Mouse (Mus musculus) monocyte, adult 59 days (primary cell): ENCODE results near the gene Atp6v0e. TPM values are rescaled to one million over a fixed set of nuclear protein-coding genes. Genes with fewer than 3 reads are reported as not detected.

Source experiments
- total RNA-seq, 2 experiments: library from RNA; stranded (reverse); gene quantifications; one replicate each; pipeline ENCODE4 v1.2.4; 2023

The Atp6v0e gene
- 100 to 1,000 TPM; 178 to 185 TPM for total RNA-seq

GRCm38 (mm10) chr17:26662978-26663683 lies at the start of gene Atp6v0e:
Atp6v0e (plus strand) TSS chr17:26663231.

GRCm38 (mm10) chr17:26715271-26715758 lies 52.3 kb downstream of the Atp6v0e start, which contains the start of gene Crebrf:
Crebrf (plus strand) TSS chr17:26715650.

Other genes with a start within 250 kb of the Atp6v0e start
- 10 to 100 TPM; 15.5 to 16.8 TPM for gene Neurl1b, start 248.4 kb upstream of the Atp6v0e start, total RNA-seq
- 10 to 100 TPM; 34.4 to 37.5 TPM for gene Ergic1, start 101.7 kb upstream of the Atp6v0e start, total RNA-seq
- gene Dusp1, start 101.1 kb upstream of the Atp6v0e start, total RNA-seq: 1,000 to 10,000 TPM; 4,199 to 4,773 TPM
- 10 to 100 TPM; 62.3 to 71.7 TPM for gene Crebrf, start 52.4 kb downstream of the Atp6v0e start, total RNA-seq
- 10 to 100 TPM; 14.9 to 16.1 TPM for gene Bnip1, start 117.8 kb downstream of the Atp6v0e start, total RNA-seq
- gene Nkx2-5, start 181.8 kb downstream of the Atp6v0e start, total RNA-seq: under 1 TPM in 1 of 2 experiments, not detected in 1; 0.33 TPM